Mouse (Mus musculus) liver, embryonic 14.5 days (tissue): ENCODE measurements around the gene Ttc41. TPM values are rescaled to one million over a fixed set of nuclear protein-coding genes. Genes with fewer than 3 reads are reported as not detected.

ENCODE experiments used
- ATAC-seq: fragments of 200-750 bp; cut with Nextera tagmentation; 2 replicates; pipeline ENCODE4 v1.8.0; 2017; ENCODE audit warnings: moderate number of reproducible peaks, mild to moderate bottlenecking, moderate library complexity; ENCODE audit not compliant: insufficient read depth
- DNase-seq, 3 experiments: peaks; one replicate each; pipeline ENCODE4 v3.0.0-alpha.2; 2012 to 2013; ENCODE audit warnings: low read depth in 3 of 3, low spot score in 3 of 3
- H3K27ac ChIP-seq: fragments of 300-500 bp; sonication (generic); 2 replicates; pipeline ENCODE4 v1.5.1; 2014; ENCODE audit warnings: moderate library complexity, mild to moderate bottlenecking, control low read depth, inconsistent platforms
- H3K27me3 ChIP-seq: fragments of 300-500 bp; sonication (generic); 2 replicates; pipeline ENCODE4 v1.6.1; 2014; ENCODE audit warnings: mild to moderate bottlenecking, low read length, moderate library complexity; ENCODE audit not compliant: control insufficient read depth, insufficient read depth
- H3K36me3 ChIP-seq: fragments of 300-500 bp; sonication (generic); replicated peaks from 2 replicates; pipeline ENCODE4 v1.6.1; 2014; ENCODE audit warnings: low read depth; ENCODE audit not compliant: control insufficient read depth, insufficient read depth
- H3K4me1 ChIP-seq, 2 experiments: fragments of 200-500 bp in 1 of 2; fragments of 300-500 bp in 1 of 2; sonication (generic) in 1 of 2; replicated peaks; 2 replicates each; pipeline ENCODE4 v1.6.1; 2012 to 2014; ENCODE audit warnings: antibody characterized with exemption in 1 of 2, inconsistent platforms in 1 of 2, low read length in 1 of 2; ENCODE audit not compliant: control insufficient read depth in 2 of 2, insufficient read depth in 2 of 2
- H3K4me2 ChIP-seq: fragments of 300-500 bp; sonication (generic); 2 replicates; pipeline ENCODE4 v1.6.1; 2014; ENCODE audit warnings: low read depth, mild to moderate bottlenecking, control low read depth, moderate library complexity
- H3K4me3 ChIP-seq, 2 experiments: fragments of 200-500 bp in 1 of 2; fragments of 300-500 bp in 1 of 2; sonication (generic) in 1 of 2; 2 replicates each; pipeline ENCODE4 v1.5.1; 2012 to 2014; ENCODE audit warnings: low read depth in 2 of 2, low read length in 2 of 2, mild to moderate bottlenecking in 2 of 2, control low read depth in 1 of 2, inconsistent platforms in 1 of 2, moderate library complexity in 1 of 2; ENCODE audit not compliant: insufficient read depth in 1 of 2
- H3K9ac ChIP-seq: fragments of 300-500 bp; sonication (generic); replicated peaks from 2 replicates; pipeline ENCODE4 v1.6.1; 2014; ENCODE audit warnings: mild to moderate bottlenecking, control low read depth, moderate library complexity
- H3K9me3 ChIP-seq: fragments of 300-500 bp; sonication (generic); 2 replicates; pipeline ENCODE4 v1.6.1; 2016; ENCODE audit warnings: low read length, mixed read lengths; ENCODE audit not compliant: control insufficient read depth
- CTCF ChIP-seq: IDR thresholded peaks from 2 replicates; pipeline ENCODE4 v1.5.1; 2016; ENCODE audit warnings: antibody characterized with exemption, low read depth, control low read depth
- EP300 ChIP-seq: IDR thresholded peaks from 2 replicates; pipeline ENCODE4 v1.6.1; 2016; ENCODE audit warnings: antibody characterized with exemption, low read depth
- whole genome bisulfite sequencing: fragments of 180-500 bp; shearing (Covaris S2); extraction: QIAGEN DNeasy Blood & Tissue Kit; methylation state at CpG from one replicate; pipeline ENCODE4 v1.1.7; 2014; ENCODE audit not compliant: insufficient replicate concordance; 5-methylcytosine and 5-hydroxymethylcytosine counted together
- polyA plus RNA-seq, 2 experiments: library from polyadenylated mRNA; depleted of rRNA in 1 of 2; stranded (reverse) in 1 of 2; unstranded in 1 of 2; fragments of >200 nt; fragmentation: Nextera tagmentation in 1 of 2; extraction: Ambion mirVana in 1 of 2; gene quantifications; 2 replicates each; pipeline versions ENCODE4 v1.2.1 to v1.2.3; 2012 to 2014

Gene Ttc41
- polyA plus RNA-seq, 2 experiments: 0.39 to 1.0 TPM

DNA sequence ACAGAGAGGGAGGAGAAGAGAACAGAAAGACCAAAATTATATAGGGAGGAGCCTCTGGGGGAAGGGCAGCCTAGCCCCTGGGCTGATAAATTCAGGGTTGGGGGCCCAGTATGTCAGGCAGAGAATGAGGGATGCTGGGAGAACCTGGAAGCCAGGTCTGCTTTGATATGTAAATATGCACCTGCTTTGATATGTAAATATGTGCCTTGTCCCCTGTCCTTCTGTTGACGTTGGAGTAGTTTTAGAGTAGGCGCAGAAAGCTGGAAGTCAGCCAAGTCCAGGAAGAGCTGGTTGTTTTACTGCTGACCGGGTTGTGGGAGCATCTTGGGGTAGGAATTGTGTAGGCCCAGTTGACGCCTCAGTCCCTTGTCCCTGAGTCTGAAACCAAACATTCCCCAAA, 64.2 kb downstream of the Ttc41 start:
- DNase-seq (no peak), ATAC-seq (no peak)
- no peak for TF ChIP-seq EP300
- no peak for TF ChIP-seq CTCF
- Histone ChIP-seq H3K9ac (no peak overlapping the region), H3K4me2 (no peak overlapping the region), H3K4me3 (no peak overlapping the region), H3K36me3 (no peaks in the 10 kb centered on the region), H3K27me3 (no peaks in the 10 kb centered on the region), H3K27ac (no peak overlapping the region), H3K4me1 (no peaks in the 10 kb centered on the region), H3K9me3 (no peaks in the 10 kb centered on the region)
- 49% methylated on average over 4 of the region's 4 CpGs for WGBS

GRCm38 (mm10) chr10:86771701-86772100, 66.1 kb downstream of the Ttc41 start:
- H3K27me3 ChIP-seq: no peaks in the 10 kb centered on the region
- H3K27ac ChIP-seq: no peak overlapping the region
- H3K9ac ChIP-seq: no peak overlapping the region
- H3K4me3 ChIP-seq: no peak overlapping the region
- no peak for TF ChIP-seq CTCF
- TF ChIP-seq EP300: no peak
- no peak for DNase-seq
- 61% methylated on average over 5 of the region's 5 CpGs for whole genome bisulfite sequencing
- H3K4me2 ChIP-seq: no peak overlapping the region
- no peaks in the 10 kb centered on the region for H3K9me3 ChIP-seq
- no peaks in the 10 kb centered on the region for H3K36me3 ChIP-seq
- no peaks in the 10 kb centered on the region for H3K4me1 ChIP-seq
- ATAC-seq: no peak

DNA sequence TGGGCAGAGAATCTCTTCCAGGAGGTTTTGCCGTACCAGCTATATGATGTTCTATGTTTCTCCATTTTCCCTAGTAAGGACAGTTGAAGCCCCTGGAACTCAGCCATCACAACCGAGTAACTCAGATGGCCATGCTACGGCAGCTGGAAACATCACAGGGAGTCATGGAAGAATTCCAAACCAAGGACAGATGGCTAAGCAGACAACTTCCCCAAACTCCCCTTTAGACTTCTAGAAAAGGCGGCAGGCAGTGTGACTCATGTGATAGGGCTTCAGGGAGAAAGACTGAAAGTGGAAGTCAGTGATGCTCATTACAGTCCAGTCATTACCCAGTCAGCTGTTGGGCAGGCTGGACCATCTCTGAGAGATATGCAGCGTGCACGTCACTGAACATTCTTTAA, 66.6 kb downstream of the Ttc41 start:
- H3K9ac ChIP-seq: no peak overlapping the region
- H3K27ac ChIP-seq: no peak overlapping the region
- no peak overlapping the region for H3K4me2 ChIP-seq
- DNase-seq (no peak), ATAC-seq (no peak)
- 49% methylated on average over 6 of the region's 6 CpGs for WGBS
- H3K27me3 ChIP-seq: no peaks in the 10 kb centered on the region
- TF ChIP-seq EP300 (no peak), CTCF (no peak)
- no peaks in the 10 kb centered on the region for H3K9me3 ChIP-seq
- H3K4me1 ChIP-seq: no peaks in the 10 kb centered on the region
- H3K4me3 ChIP-seq: no peak overlapping the region
- H3K36me3 ChIP-seq: no peaks in the 10 kb centered on the region

GRCm38 (mm10) chr10:86773360-86773759, 67.7 kb downstream of the Ttc41 start:
- ATAC-seq (no peak), DNase-seq (no peak)
- Histone ChIP-seq H3K4me3 (no peak overlapping the region), H3K4me2 (no peak overlapping the region), H3K9me3 (no peaks in the 10 kb centered on the region), H3K9ac (no peak overlapping the region), H3K36me3 (no peaks in the 10 kb centered on the region), H3K27ac (no peak overlapping the region), H3K4me1 (peaks cover 5 to 9% of the 10 kb centered on the region in 2 experiments), H3K27me3 (no peaks in the 10 kb centered on the region)
- no peak for TF ChIP-seq CTCF
- TF ChIP-seq EP300: no peak
- WGBS: 42% methylated on average over 4 of the region's 4 CpGs

DNA sequence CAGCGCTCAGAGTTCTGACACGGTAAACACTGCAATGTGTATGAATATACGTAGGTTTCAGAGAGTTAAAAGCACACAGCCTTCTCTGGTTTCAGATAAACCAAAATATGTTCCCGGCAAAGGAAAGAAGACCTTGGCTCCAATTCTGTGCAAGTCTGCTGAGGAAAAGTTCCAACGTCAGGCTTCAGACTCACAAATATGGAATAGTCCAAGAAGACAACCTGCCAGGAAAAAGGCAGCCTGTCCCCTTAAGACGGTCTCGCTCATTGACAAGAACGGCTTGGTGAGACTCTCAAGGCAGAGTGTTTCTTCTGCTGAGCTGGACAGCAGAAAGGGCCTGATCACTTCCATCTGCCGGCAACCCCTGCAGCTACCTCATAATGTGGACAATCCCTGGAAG, 70.7 kb downstream of the Ttc41 start:
- Histone ChIP-seq H3K4me2 (no peak overlapping the region), H3K4me3 (no peak overlapping the region), H3K36me3 (no peaks in the 10 kb centered on the region), H3K4me1 (peaks cover 14 to 15% of the 10 kb centered on the region in 2 experiments), H3K27ac (no peak overlapping the region), H3K27me3 (no peaks in the 10 kb centered on the region), H3K9me3 (no peaks in the 10 kb centered on the region), H3K9ac (no peak overlapping the region)
- no peak for ATAC-seq
- no peak for DNase-seq
- TF ChIP-seq CTCF (no peak), EP300 (no peak)
- WGBS: 70% methylated on average over 9 of the region's 9 CpGs
